Mouse (Mus musculus) c-Kit-positive CD71-positive TER-119-negative erythroid progenitor cells, embryonic 14.5 days (primary cell): ENCODE results near the gene Apobec3.
"Not testable (repeated sequence)": the region's sequence is repeated elsewhere in the genome, so short reads cannot be mapped to it uniquely, and the experiment has no call there.

Source experiments
- DNase-seq: peaks from one replicate; pipeline ENCODE4 v3.0.0-alpha.2; 2013; ENCODE audit warnings: low read depth

Apobec3 gene

GRCm38 (mm10) chr15:79927637-79928122 is 36.2 kb downstream of the Apobec3 start:
- DNase-seq, result peak; percentile 92

GRCm38 (mm10) chr15:79928316-79928715 is 36.9 kb downstream of the Apobec3 start:
- DNase-seq, result no peak

- DNase-seq, result no peak
These were observed 37.3 kb downstream of the Apobec3 start for GRCm38 (mm10) chr15:79928736-79929135.

GRCm38 (mm10) chr15:79929734-79930133 is 38.3 kb downstream of the Apobec3 start:
- DNase-seq, result no peak

- DNase-seq, result no peak
These were observed 40.2 kb downstream of the Apobec3 start for GRCm38 (mm10) chr15:79931496-79932141.

GRCm38 (mm10) chr15:79932323-79932987 is 41.0 kb downstream of the Apobec3 start:
- DNase-seq, result peak; percentile 68

- no peak for DNase-seq
These were observed 41.7 kb downstream of the Apobec3 start for GRCm38 (mm10) chr15:79933052-79933669.

GRCm38 (mm10) chr15:79933670-79934514 is 42.4 kb downstream of the Apobec3 start:
- DNase-seq, result no peak

GRCm38 (mm10) chr15:79934776-79935175 is 43.3 kb downstream of the Apobec3 start:
- DNase-seq, result no peak

GRCm38 (mm10) chr15:79935654-79936373 is 44.4 kb downstream of the Apobec3 start:
- DNase-seq, result no peak

- no peak for DNase-seq
These were observed 44.9 kb downstream of the Apobec3 start for GRCm38 (mm10) chr15:79936374-79936751.

- no peak for DNase-seq
These were observed 47.6 kb downstream of the Apobec3 start for GRCm38 (mm10) chr15:79939020-79939419.

GRCm38 (mm10) chr15:79939501-79939900 is 48.0 kb downstream of the Apobec3 start:
- DNase-seq, result not testable (repeated sequence)

GRCm38 (mm10) chr15:79939913-79940312 is 48.5 kb downstream of the Apobec3 start:
- no peak for DNase-seq

- peak; percentile 44 for DNase-seq
These were observed 49.5 kb downstream of the Apobec3 start for GRCm38 (mm10) chr15:79940932-79941331.

GRCm38 (mm10) chr15:79942541-79942940 is 51.1 kb downstream of the Apobec3 start:
- DNase-seq, result no peak

- no peak for DNase-seq
These were observed 52.1 kb downstream of the Apobec3 start for GRCm38 (mm10) chr15:79943584-79943983.

- DNase-seq, result no peak
These were observed 53.5 kb downstream of the Apobec3 start for GRCm38 (mm10) chr15:79944948-79945347.

GRCm38 (mm10) chr15:79946022-79946421 is 54.6 kb downstream of the Apobec3 start:
- peak; percentile 81 for DNase-seq

GRCm38 (mm10) chr15:79946790-79947189 is 55.3 kb downstream of the Apobec3 start:
- DNase-seq, result no peak

GRCm38 (mm10) chr15:79947681-79948080 is 56.2 kb downstream of the Apobec3 start:
- no peak for DNase-seq
